Mouse (Mus musculus) olfactory bulb, adult 2 months (tissue): ENCODE data around the gene Tmem270. TPM values are rescaled to one million over a fixed set of nuclear protein-coding genes. Genes with fewer than 3 reads are reported as not detected.

Experiments used
- H3K27ac ChIP-seq: fragments of 200-500 bp; 2 replicates; pipeline ENCODE4 v1.5.1; 2012; ENCODE audit warnings: low read depth, low read length; ENCODE audit not compliant: insufficient read depth
- H3K4me1 ChIP-seq: fragments of 200-500 bp; 2 replicates; pipeline ENCODE4 v1.6.1; 2012; ENCODE audit warnings: low read length; ENCODE audit not compliant: control insufficient read depth, insufficient read depth
- H3K4me3 ChIP-seq: fragments of 200-500 bp; 2 replicates; pipeline ENCODE4 v1.5.1; 2012; ENCODE audit warnings: mild to moderate bottlenecking, low read depth, low read length, moderate library complexity; ENCODE audit not compliant: insufficient read depth
- CTCF ChIP-seq: fragments of 200-500 bp; IDR thresholded peaks from 2 replicates; pipeline ENCODE4 v1.5.1; 2012; ENCODE audit warnings: low read depth, mild to moderate bottlenecking, low read length, moderate library complexity; ENCODE audit not compliant: insufficient read depth
- POLR2A ChIP-seq: fragments of 200-500 bp; IDR thresholded peaks from 2 replicates; pipeline ENCODE4 v1.6.1; 2012; ENCODE audit warnings: mild to moderate bottlenecking, low read depth, low read length, moderate library complexity; ENCODE audit not compliant: insufficient read depth
- WGBS: fragments of 180-500 bp; shearing (Covaris S2); methylation state at CpG from one replicate; pipeline ENCODE4 v1.1.7; 2018; 5-methylcytosine and 5-hydroxymethylcytosine counted together
- polyA plus RNA-seq: library from polyadenylated mRNA; stranded (reverse); fragments of >200 nt; gene quantifications from 2 replicates; pipeline ENCODE4 v1.2.4, GENCODE M21; 2012; ENCODE audit warnings: low replicate concordance; ENCODE audit not compliant: missing spikeins, insufficient read depth, insufficient read length

Tmem270 gene
- polyA plus RNA-seq: not detected in 2 replicates

DNA sequence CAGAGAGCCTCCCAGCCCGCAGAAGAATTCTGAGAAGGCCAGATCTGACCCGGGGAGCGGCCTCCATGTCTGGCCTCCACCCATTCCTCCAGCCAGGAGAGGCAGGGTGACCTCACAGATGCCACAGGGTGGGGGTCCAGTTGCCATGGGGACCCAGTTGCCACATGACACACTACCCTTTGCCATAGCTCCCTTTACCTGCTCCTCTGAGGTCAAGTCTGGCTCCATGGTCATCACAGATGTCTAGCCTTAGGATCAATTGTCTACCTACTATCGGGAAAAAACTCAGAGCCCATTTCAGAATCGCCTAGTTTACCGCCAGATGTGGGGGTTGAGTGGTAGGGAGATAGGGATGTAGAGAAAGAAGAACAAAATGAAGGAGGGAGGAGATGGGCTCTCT lies at the start of gene Tmem270:
Tmem270 (minus strand) TSS at position 101 of the 400 bp plus-strand sequence.
- H3K4me3 ChIP-seq: no peak within 1 kb of the TSS
- H3K27ac ChIP-seq: no peak within 1 kb of the TSS
- H3K4me1 ChIP-seq: 0 out of 2 replicates have a peak, but pooled peaks cover 4% of the 10 kb centered on the region
- WGBS: 76% methylated on average over 6 of the region's 6 CpGs
- no peak for TF ChIP-seq POLR2A

DNA sequence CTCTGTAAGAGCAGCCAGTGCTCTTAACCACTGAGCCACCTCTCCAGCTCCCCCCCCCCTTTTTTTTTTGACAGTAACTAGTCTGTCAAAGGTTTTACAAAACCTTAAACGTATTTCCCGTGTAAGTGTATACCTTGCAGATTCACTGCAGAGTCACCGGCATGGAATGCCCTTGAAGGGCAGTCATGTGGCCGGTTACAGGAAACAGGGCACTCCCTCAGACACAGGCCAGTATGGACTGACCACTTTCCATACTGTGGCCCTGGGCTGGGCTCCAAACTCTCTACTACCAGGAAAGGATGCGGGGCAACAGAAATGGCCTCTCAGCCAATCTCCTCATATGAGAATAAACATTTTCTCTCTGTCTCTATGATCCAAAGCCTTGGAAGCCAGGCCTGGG lies 49.0 kb upstream of the Tmem270 start:
- no peak for TF ChIP-seq POLR2A
- Histone ChIP-seq H3K4me3 (no peak overlapping the region), H3K27ac (no peak overlapping the region), H3K4me1 (no peaks in the 10 kb centered on the region)
- 90% methylated on average over 5 of the region's 5 CpGs for WGBS

DNA sequence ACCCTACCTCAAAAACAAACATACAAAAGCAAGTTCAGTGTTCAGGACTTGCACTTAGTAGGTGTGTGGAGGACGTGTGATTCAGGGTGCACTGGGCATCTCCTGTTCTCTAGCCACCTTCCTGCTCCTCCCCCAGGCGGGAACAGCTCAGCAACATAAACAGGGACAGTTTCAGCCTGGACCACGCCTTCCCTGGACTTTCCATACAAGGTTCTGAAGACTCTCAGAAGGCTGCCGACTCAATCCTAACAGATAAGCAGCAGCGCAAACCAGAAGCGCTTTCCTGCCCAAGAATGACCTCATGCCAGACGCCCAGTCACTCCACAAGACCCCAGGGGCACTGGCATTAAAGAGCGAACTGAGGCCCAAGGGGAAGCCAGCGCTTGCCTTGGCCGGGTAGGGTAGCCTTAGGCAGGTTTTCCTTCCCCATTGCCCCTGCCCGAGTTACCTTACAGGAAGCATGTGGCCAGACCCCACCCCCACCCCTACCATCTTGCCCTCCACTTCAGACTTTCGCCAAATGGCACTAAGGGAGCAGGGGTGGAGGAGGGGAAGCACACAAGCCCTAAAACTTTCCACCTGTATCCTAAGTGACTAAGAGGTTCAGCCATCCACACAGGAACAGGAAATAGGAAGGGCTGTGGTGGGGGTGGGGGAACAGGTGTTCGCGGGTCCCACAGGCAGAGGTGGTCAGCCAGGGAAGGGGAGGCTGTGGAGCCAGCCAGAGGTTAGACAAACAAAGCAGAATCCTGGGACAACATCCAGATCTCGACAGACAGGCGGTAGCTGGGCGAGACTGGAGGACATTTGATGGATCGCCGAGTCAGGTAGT lies 44.7 kb upstream of the Tmem270 start:
- 49% methylated on average over 19 of the region's 19 CpGs for WGBS
- Histone ChIP-seq H3K27ac (no peak overlapping the region), H3K4me1 (peaks cover 7% of the 10 kb centered on the region; the same call in 1 of the 2 replicates), H3K4me3 (no peak overlapping the region)
- no peak for TF ChIP-seq CTCF
- TF ChIP-seq POLR2A: no peak

DNA sequence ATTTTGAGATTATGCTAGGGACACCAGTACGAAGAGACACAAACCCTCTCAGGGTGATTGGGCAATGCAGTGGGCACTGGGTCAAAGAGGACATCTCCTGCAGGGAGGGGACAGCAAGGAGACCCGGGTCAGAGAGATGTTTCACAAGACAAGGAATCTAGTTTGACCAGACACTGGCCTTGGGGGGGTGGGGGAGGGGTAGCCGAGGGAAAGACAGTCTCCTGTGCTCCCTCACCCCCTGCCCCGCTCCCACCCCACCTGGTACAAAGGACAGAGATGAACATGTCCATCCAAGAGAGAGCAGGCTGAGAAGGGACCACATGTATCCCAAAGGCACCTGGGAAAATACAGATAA lies 41.5 kb upstream of the Tmem270 start:
- H3K27ac ChIP-seq: no peak overlapping the region
- TF ChIP-seq CTCF (no peak), POLR2A (no peak)
- 74% methylated on average over 4 of the region's 4 CpGs for WGBS
- H3K4me1 ChIP-seq: peaks cover 8% of the 10 kb centered on the region; the same call in 1 of the 2 replicates
- no peak overlapping the region for H3K4me3 ChIP-seq

DNA sequence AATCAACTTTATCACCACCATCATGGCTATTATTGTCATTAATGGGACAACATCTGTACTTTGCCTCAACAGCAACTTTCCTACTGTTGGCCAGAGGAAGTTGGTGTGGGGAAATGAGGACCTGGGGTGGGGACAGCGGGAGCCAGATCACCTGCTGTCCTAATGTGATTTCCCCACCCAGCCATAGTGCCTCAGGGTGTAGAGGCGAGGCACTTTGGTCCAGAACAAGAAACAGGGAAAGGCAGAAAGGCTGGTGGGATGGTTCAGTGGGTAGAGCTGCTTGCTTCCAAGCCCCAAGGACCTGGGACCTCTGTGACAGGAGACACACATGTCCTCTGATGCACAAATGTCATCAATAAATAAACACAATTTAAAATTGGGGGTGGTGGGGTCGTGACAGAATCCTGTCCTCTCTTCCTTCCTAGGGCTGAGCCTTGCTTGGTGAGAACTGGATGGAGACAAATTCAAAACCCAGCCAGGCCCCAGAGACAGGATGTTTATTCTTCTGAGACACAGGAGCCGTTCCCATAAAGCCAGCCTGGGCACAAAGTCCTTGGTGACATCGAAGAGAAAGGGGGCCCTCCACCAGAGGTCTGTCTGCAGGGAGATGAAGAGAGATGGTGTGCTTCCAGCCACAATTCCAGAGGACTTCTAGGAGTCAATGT lies 41.0 kb upstream of the Tmem270 start:
- WGBS: 77% methylated on average over 5 of the region's 5 CpGs

DNA sequence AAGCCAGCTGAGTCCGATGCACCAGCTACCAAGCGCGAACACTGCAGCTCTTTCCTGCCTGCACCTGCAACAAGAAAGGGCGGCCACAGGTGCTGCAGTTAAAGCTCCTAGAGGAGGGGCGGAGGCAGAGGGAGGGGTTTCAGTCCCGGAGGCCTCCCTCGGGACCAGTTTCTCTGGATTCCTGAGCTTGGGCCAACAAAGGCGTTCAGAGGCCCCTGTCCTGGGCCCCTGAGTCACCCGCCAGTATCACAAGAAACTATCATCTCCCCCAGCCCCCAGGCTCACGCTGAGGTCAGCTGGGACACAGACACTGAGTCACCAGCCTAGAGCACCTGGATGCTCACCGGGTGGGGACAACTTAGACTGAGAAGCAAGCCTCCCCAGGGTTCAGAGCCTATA lies 40.3 kb upstream of the Tmem270 start, which contains the start of gene Cldn4:
Cldn4 (minus strand) TSS at position 78 of the 399 bp plus-strand sequence.
- 26% methylated on average over 11 of the region's 11 CpGs for WGBS

More for the DNA sequence above, 41.0 kb upstream of the Tmem270 start:
- no peak overlapping the region for H3K4me3 ChIP-seq
- no peak overlapping the region for H3K27ac ChIP-seq
- TF ChIP-seq CTCF (no peak), POLR2A (no peak)
- peaks cover 8% of the 10 kb centered on the region; the same call in 1 of the 2 replicates for H3K4me1 ChIP-seq

DNA sequence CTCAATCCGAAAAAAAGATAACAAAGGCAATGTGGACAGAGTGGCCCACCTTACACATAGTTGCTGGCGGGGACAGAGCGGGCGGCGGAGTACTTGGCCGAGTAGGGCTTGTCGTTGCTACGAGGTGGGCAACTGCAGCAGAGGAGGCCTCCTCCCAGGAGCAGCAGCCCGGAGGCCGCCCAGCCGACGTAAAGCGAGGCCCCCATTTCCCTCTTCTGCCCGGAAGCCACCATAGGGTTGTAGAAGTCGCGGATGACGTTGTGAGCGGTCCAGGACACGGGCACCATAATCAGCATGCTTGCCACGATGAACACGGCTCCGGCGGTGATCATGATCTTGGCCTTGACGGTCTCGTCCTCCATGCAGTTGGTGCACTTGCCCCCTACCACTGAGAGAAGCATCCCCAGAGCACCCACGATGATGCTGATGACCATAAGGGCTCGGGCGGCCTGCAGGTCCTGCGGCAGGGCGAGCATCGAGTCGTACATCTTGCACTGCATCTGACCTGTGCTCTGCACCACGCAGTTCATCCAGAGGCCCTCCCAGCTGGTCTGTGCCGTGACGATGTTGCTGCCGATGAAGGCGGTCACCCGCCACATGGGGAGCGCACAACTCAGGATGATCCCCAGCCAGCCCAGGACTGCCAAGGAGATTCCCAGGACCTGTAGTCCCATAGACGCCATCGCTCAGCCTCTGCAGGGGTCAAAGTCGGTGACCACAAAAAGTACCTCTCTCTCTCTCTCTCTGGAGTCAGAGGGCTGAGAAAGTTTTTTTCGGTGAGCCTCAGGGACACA lies 39.7 kb upstream of the Tmem270 start:
- TF ChIP-seq CTCF: no peak
- no peak for TF ChIP-seq POLR2A
- Histone ChIP-seq H3K4me1 (peaks cover 8% of the 10 kb centered on the region; the same call in 1 of the 2 replicates), H3K27ac (no peak overlapping the region), H3K4me3 (no peak overlapping the region)
- 37% methylated on average over 43 of the region's 43 CpGs for WGBS

More for the DNA sequence above, 40.3 kb upstream of the Tmem270 start, which contains the start of gene Cldn4:
- TF ChIP-seq POLR2A: no peak
- no peak for TF ChIP-seq CTCF
- Histone ChIP-seq H3K4me3 (no peak within 1 kb of the TSS), H3K27ac (no peak within 1 kb of the TSS), H3K4me1 (peaks cover 8% of the 10 kb centered on the region; the same call in 1 of the 2 replicates)

DNA sequence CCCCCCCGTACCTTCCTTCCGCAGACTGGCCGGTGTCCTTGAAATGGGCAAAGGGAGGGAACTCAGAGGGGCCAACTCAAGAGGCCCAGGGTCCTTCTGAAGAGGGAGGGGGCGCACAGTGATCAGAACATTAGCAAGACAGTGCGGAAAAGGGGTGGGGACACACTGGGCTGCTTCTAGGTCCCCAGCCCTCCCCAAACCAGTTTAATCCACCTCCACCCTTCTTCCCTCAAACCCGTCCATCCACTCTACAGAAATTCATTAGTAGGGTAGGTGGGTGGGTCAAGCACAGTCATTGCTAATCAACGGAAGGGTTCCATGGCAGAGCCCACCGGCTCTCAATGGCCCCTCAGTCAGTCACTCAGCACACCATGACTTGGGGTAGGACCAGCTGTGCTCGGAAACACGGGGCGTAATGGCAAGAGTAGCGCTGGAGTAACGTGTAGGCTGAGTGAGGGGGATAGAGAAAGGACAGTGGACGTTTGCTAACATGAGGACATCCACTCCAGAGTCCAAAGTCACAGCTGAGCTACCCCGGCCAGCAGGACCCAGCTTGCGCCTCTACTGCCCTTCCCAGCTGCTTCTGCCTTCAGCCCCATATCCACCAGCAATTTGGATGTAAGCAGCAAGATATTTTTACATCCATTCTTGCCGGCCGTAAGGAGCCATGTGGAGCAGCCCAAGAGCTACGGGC lies 38.9 kb upstream of the Tmem270 start:
- Histone ChIP-seq H3K27ac (no peak overlapping the region), H3K4me1 (peaks cover 8% of the 10 kb centered on the region; the same call in 1 of the 2 replicates), H3K4me3 (no peak overlapping the region)
- TF ChIP-seq CTCF: no peak
- no peak for TF ChIP-seq POLR2A
- WGBS: 59% methylated on average over 19 of the region's 19 CpGs
